Mouse (Mus musculus) midbrain, postnatal 0 days (tissue): ENCODE results near the gene Rasgef1b. TPM values are rescaled to one million over a fixed set of nuclear protein-coding genes. Genes with fewer than 3 reads are reported as not detected.

ENCODE experiments used
- ATAC-seq: fragments of 200-750 bp; cut with Nextera tagmentation; 2 replicates; pipeline ENCODE4 v1.8.0; 2017; ENCODE audit warnings: moderate number of reproducible peaks, mild to moderate bottlenecking, moderate TSS enrichment, moderate library complexity; ENCODE audit not compliant: low FRiP score
- DNase-seq: peaks from one replicate; pipeline ENCODE4 v3.0.0-alpha.2; 2015; ENCODE audit warnings: low spot score
- H3K27ac ChIP-seq: fragments of 300-500 bp; sonication (generic); 2 replicates; pipeline ENCODE4 v1.5.1; 2014; ENCODE audit warnings: low read depth, mild to moderate bottlenecking, low read length, mixed read lengths
- H3K27me3 ChIP-seq: fragments of 300-500 bp; sonication (generic); 2 replicates; pipeline ENCODE4 v1.6.1; 2014; ENCODE audit warnings: low read length, control low read depth, mixed read lengths; ENCODE audit not compliant: insufficient read depth
- H3K36me3 ChIP-seq: fragments of 300-500 bp; sonication (generic); 2 replicates; pipeline ENCODE4 v1.6.1; 2014; ENCODE audit warnings: low read length, control low read depth, mixed read lengths; ENCODE audit not compliant: insufficient read depth
- H3K4me1 ChIP-seq: fragments of 300-500 bp; sonication (generic); 2 replicates; pipeline ENCODE4 v1.6.1; 2014; ENCODE audit warnings: mild to moderate bottlenecking, control low read depth, antibody characterized with exemption, low read length, mixed read lengths; ENCODE audit not compliant: insufficient read depth
- H3K4me2 ChIP-seq: fragments of 300-500 bp; sonication (generic); 2 replicates; pipeline ENCODE4 v1.6.1; 2014; ENCODE audit warnings: low read depth, mild to moderate bottlenecking, low read length, mixed read lengths; ENCODE audit not compliant: poor library complexity, severe bottlenecking
- H3K4me3 ChIP-seq: fragments of 300-500 bp; sonication (generic); 2 replicates; pipeline ENCODE4 v1.5.1; 2014; ENCODE audit warnings: low read depth, mild to moderate bottlenecking, low read length, moderate library complexity
- H3K9ac ChIP-seq: fragments of 300-500 bp; sonication (generic); replicated peaks from 2 replicates; pipeline ENCODE4 v1.6.1; 2014; ENCODE audit warnings: mild to moderate bottlenecking, low read length, moderate library complexity, mixed read lengths; ENCODE audit not compliant: poor library complexity, severe bottlenecking
- H3K9me3 ChIP-seq: fragments of 300-500 bp; sonication (generic); 2 replicates; pipeline ENCODE4 v1.6.1; 2016; ENCODE audit warnings: low read length, control low read depth
- CTCF ChIP-seq: IDR thresholded peaks from 2 replicates; pipeline ENCODE4 v1.5.1; 2016; ENCODE audit warnings: antibody characterized with exemption, mild to moderate bottlenecking
- WGBS: fragments of 180-500 bp; shearing (Covaris S2); extraction: QIAGEN DNeasy Blood & Tissue Kit; methylation state at CpG from one replicate; pipeline ENCODE4 v1.1.7; 2014; 5-methylcytosine and 5-hydroxymethylcytosine counted together
- polyA plus RNA-seq: library from polyadenylated mRNA; unstranded; fragments of >200 nt; fragmentation: Nextera tagmentation; extraction: Ambion mirVana; gene quantifications from 2 replicates; pipeline ENCODE4 v1.2.1, GENCODE M21; 2015
- total RNA-seq: library from RNA; depleted of rRNA; stranded (reverse); fragments of >200 nt; gene quantifications from 2 replicates; pipeline ENCODE4 v1.2.3, GENCODE M21; 2014

Gene Rasgef1b
- total and polyA plus RNA-seq, 2 experiments from 2014 or later: 36.0 to 44.6 TPM

DNA sequence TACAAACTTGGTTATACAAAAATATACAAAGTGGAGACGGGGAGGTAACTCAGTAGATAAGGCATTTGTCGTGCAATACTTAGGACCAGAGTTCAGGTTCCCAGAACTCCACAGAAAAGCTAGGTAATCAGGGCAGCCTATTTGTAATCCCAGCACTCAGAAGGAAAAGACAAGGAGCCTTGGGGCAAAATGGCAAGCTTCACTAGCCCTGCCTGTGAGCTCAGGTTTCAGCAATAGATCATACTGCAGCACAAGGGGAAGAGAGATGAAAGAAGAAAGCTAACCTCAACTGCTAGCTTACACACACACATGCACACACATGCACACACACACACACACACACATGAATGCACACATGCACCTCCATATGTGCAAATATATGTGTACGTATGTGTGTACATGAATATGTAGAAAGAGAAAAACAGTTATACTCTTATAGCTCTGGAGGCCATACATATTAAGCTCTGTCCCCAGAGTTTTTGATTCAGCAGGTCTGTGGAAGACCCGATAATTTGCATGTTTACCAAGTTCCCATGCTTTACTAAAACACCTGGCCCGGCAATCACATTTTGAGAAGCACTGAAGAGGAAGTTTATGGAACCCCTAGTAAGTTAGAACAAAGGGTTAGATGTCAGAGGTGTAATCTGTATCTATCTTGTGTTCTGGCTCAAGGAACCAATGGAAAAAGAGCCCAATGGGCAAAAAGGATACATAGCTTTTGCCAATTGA is 256.1 kb downstream of the Rasgef1b start:
- no peaks in the 10 kb centered on the region for H3K9me3 ChIP-seq
- TF ChIP-seq CTCF: no peak
- H3K36me3 ChIP-seq: no peaks in the 10 kb centered on the region
- no peak for DNase-seq
- no peak overlapping the region for H3K4me3 ChIP-seq
- no peak overlapping the region for H3K9ac ChIP-seq
- no peak overlapping the region for H3K27ac ChIP-seq
- no peaks in the 10 kb centered on the region for H3K4me1 ChIP-seq
- H3K27me3 ChIP-seq: no peaks in the 10 kb centered on the region
- no peak overlapping the region for H3K4me2 ChIP-seq
- WGBS: 90% methylated on average over 5 of the region's 5 CpGs
- ATAC-seq: no peak

DNA sequence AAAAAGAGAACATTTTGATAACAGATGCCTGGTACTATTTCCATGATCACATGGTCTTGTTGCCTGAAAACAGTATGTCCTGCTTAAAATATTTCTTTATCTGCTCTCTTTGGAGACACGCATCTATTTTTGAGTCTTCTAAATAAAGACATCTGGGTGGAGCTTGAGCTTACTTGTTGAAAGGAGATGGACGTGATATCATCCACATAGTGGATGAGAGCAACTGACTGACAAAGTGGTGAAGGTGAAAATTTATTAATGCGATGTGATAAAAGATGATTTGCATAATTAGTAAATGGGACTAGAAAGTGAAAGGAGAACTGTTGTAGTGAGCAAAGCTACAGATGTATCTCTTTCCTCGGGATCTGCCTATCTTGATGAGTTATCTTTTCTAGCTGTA is 257.1 kb downstream of the Rasgef1b start:
- Histone ChIP-seq H3K9ac (no peak overlapping the region), H3K27ac (no peak overlapping the region), H3K36me3 (no peaks in the 10 kb centered on the region), H3K4me2 (no peak overlapping the region), H3K27me3 (no peaks in the 10 kb centered on the region), H3K4me1 (no peaks in the 10 kb centered on the region), H3K9me3 (no peaks in the 10 kb centered on the region), H3K4me3 (no peak overlapping the region)
- no peak for TF ChIP-seq CTCF
- no peak for DNase-seq
- no peak for ATAC-seq
- WGBS: 76% methylated on average over 4 of the region's 4 CpGs

DNA sequence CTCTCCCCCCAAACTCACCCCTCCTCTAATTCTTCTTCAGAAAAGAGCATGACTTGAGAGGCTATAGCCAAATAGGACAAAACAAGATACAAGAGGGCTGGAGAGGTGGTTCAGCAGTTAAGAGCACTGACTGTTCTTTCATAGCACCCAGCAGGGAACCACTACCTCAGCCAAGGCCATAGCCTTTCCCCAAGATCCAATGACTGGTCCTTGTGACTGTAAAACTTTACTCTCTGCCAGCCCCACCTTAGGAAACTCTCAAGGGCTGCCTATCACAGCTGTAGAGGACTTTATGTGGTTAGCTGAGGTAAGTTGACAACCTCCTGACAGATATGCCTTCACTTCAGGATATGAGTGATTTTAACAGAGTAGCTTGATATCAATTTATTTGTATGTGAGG is 258.3 kb downstream of the Rasgef1b start:
- DNase-seq: no peak
- H3K27ac ChIP-seq: no peak overlapping the region
- no peak overlapping the region for H3K4me3 ChIP-seq
- no peaks in the 10 kb centered on the region for H3K9me3 ChIP-seq
- no peaks in the 10 kb centered on the region for H3K4me1 ChIP-seq
- no peak for ATAC-seq
- no peak for TF ChIP-seq CTCF
- no peak overlapping the region for H3K4me2 ChIP-seq
- H3K27me3 ChIP-seq: no peaks in the 10 kb centered on the region
- H3K36me3 ChIP-seq: no peaks in the 10 kb centered on the region
- no peak overlapping the region for H3K9ac ChIP-seq

DNA sequence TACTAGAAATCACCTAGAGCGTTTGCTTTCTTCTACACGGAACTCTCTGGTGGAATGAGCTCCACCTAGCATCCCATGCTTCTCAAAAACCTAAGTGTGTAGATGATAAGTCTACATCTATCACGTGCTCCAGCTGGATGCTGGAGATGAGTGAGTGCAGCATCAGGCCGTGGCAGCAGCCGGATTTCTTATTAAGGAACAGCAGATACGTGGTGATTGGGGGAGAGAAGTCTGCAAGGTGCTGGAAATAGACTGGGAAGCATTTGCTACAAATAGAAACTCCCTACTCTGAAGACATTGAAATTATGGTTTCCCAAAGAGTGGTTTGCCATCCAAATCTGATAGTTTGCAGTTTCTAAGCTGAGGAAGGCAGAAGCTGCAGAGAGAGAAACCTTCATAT is 269.9 kb downstream of the Rasgef1b start:
- no peaks in the 10 kb centered on the region for H3K27me3 ChIP-seq
- ATAC-seq (no peak), DNase-seq (no peak)
- no peak for TF ChIP-seq CTCF
- no peaks in the 10 kb centered on the region for H3K4me1 ChIP-seq
- no peak overlapping the region for H3K4me3 ChIP-seq
- WGBS: 84% methylated on average over 6 of the region's 6 CpGs
- H3K27ac ChIP-seq: no peak overlapping the region
- H3K9me3 ChIP-seq: no peaks in the 10 kb centered on the region
- no peaks in the 10 kb centered on the region for H3K36me3 ChIP-seq
- no peak overlapping the region for H3K4me2 ChIP-seq
- no peak overlapping the region for H3K9ac ChIP-seq

DNA sequence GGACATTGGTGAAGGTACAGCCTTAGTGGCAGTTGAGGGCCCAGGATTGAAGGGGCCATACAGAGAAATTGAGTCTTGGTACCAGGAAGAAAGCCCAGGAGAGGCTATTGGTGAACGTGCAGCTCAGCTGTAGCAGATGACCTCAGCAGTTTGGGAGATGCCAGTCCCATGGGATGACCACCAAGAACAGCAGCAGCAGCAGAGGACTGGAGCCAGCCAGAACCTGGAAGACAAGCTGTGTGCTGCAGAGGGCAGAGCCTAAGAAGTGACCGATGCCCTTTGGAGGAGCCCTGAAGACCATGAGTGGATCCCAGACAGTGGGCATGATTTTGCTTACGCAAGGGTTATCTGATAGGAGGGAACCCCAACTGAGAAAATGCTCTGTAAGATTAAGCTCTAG is 271.6 kb downstream of the Rasgef1b start:
- Histone ChIP-seq H3K9me3 (no peaks in the 10 kb centered on the region), H3K27ac (no peak overlapping the region), H3K9ac (no peak overlapping the region), H3K4me1 (no peaks in the 10 kb centered on the region), H3K27me3 (no peaks in the 10 kb centered on the region), H3K4me2 (no peak overlapping the region), H3K36me3 (no peaks in the 10 kb centered on the region), H3K4me3 (no peak overlapping the region)
- DNase-seq: no peak
- no peak for ATAC-seq
- 93% methylated on average over 3 of the region's 3 CpGs for WGBS
- no peak for TF ChIP-seq CTCF

DNA sequence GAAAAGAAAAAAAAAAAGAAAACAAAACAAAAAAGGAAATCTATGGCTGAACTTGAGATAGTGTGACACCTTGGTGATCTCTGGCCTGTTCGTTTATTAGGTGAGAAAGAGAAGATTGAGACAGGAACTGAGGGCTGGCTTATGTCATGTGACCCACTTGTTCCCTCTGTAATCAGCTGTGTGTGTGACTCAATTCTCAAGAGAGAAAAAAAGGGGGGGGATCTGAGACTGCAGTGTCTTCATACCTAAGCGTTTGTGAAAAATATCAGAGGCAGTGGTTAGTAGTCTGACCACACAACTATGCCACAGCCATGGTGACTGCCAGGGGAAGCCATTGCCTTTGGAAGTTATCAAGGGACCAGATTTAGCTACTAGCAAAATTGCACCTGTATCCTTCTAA is 276.9 kb downstream of the Rasgef1b start:
- no peaks in the 10 kb centered on the region for H3K27me3 ChIP-seq
- DNase-seq: no peak
- WGBS: 47% methylated on average over 2 of the region's 2 CpGs
- no peak overlapping the region for H3K4me2 ChIP-seq
- H3K4me1 ChIP-seq: 0 out of 2 replicates have a peak, but pooled peaks cover 2% of the 10 kb centered on the region
- TF ChIP-seq CTCF: no peak
- ATAC-seq: no peak
- H3K9me3 ChIP-seq: no peaks in the 10 kb centered on the region
- H3K36me3 ChIP-seq: no peaks in the 10 kb centered on the region
- H3K9ac ChIP-seq: no peak overlapping the region
- no peak overlapping the region for H3K27ac ChIP-seq
- H3K4me3 ChIP-seq: no peak overlapping the region
